Mouse (Mus musculus) thymus, postnatal 25 days (tissue): ENCODE data around the gene Tmod1.
A peak's percentile ranks its signal among the peaks of the same experiment; 100 is the strongest.

Experiments used
- DNase-seq: peaks from one replicate; pipeline ENCODE4 v3.0.0; 2022

The Tmod1 gene

GRCm38 (mm10) chr4:46038892-46039751, at the start of gene Tmod1:
Gene Tmod1 (plus strand): TSS chr4:46038935.
- peak; percentile 47 for DNase-seq

GRCm38 (mm10) chr4:45990427-45991135, 48.2 kb upstream of the Tmod1 start:
- no peak for DNase-seq

GRCm38 (mm10) chr4:45998536-45998935, 40.2 kb upstream of the Tmod1 start:
- no peak for DNase-seq

- no peak for DNase-seq
Observed at GRCm38 (mm10) chr4:46008142-46008793, 30.5 kb upstream of the Tmod1 start.

GRCm38 (mm10) chr4:46011698-46012097, 27.0 kb upstream of the Tmod1 start:
- DNase-seq, result no peak

GRCm38 (mm10) chr4:46015605-46016004, 23.1 kb upstream of the Tmod1 start:
- no peak for DNase-seq

- no peak for DNase-seq
Observed at GRCm38 (mm10) chr4:46023021-46023481, 15.7 kb upstream of the Tmod1 start.

- DNase-seq, result no peak
Observed at GRCm38 (mm10) chr4:46025893-46026292, 12.8 kb upstream of the Tmod1 start.

- DNase-seq, result no peak
Observed at GRCm38 (mm10) chr4:46028224-46028623, 10.5 kb upstream of the Tmod1 start.

GRCm38 (mm10) chr4:46028781-46029180, 10.0 kb upstream of the Tmod1 start:
- DNase-seq, result no peak

GRCm38 (mm10) chr4:46029552-46029951, 9.2 kb upstream of the Tmod1 start:
- no peak for DNase-seq

- DNase-seq, result no peak
Observed at GRCm38 (mm10) chr4:46032448-46032847, 6.3 kb upstream of the Tmod1 start.

GRCm38 (mm10) chr4:46033197-46033596, 5.5 kb upstream of the Tmod1 start:
- no peak for DNase-seq

- no peak for DNase-seq
Observed at GRCm38 (mm10) chr4:46038591-46038891, 194 bp upstream of the Tmod1 start.

- no peak for DNase-seq
Observed at GRCm38 (mm10) chr4:46039899-46040298, 1.2 kb downstream of the Tmod1 start.

- DNase-seq, result no peak
Observed at GRCm38 (mm10) chr4:46040594-46041192, 2.0 kb downstream of the Tmod1 start.

GRCm38 (mm10) chr4:46041761-46042504, 3.2 kb downstream of the Tmod1 start:
- no peak for DNase-seq

GRCm38 (mm10) chr4:46042505-46042850, 3.7 kb downstream of the Tmod1 start:
- no peak for DNase-seq

GRCm38 (mm10) chr4:46043361-46043760, 4.6 kb downstream of the Tmod1 start:
- no peak for DNase-seq

GRCm38 (mm10) chr4:46047971-46048370, 9.2 kb downstream of the Tmod1 start:
- no peak for DNase-seq

- no peak for DNase-seq
Observed at GRCm38 (mm10) chr4:46048418-46048817, 9.7 kb downstream of the Tmod1 start.

GRCm38 (mm10) chr4:46053323-46054107, 14.8 kb downstream of the Tmod1 start:
- DNase-seq, result no peak
